12 mouse cellular contexts compared by ENCODE assay signal in the genomic region with DNA sequence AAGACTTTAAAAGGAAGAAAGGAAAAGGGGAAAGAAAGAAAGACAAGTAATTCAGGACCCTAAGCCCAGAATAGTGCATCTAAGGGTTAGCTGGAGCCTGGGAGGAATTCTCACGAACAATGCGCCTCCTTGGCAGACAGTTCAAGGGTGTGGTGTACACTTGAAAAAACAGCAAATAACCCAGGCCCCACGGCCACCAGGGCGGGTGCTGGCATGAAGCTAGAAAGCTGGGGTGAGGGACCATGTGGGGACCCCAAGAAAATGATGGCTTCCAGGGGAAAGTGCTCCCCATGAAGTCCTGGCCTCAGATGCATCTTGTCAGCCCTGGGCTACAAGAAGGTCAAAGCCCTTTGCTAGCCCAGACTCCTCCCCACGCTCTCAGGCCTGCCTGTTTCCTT. TPM values are rescaled to one million over a fixed set of nuclear protein-coding genes. Genes with fewer than 3 reads are reported as not detected.
DNase-seq lines count a peak whose midpoint lies in the region; ATAC-seq and TF ChIP-seq lines count a peak whose summit lies in the region.
"Had no signal": no experiment of that assay in that cellular context is flagged by ENCODE, and none has a peak within 500 bp of the region (broad histone marks: within the 10 kb centered on the region; RNA-seq: fewer than 3 reads in every experiment).

No protein-coding gene starts in this region.

- no peaks in the 10 kb centered on the region for H3K36me3 ChIP-seq in lung, embryonic 16.5 days (ENCODE audit: control insufficient read depth, insufficient read depth, low read length)

- no peak overlapping the region for H3K4me2 ChIP-seq in lung, embryonic 16.5 days (ENCODE audit: low read depth, low read length)
- H3K4me2 ChIP-seq: forebrain, embryonic 13.5 days had no signal

- H3K4me3 ChIP-seq in gastrocnemius, adult 2 months = no peak overlapping the region
- H3K4me3 ChIP-seq in lung, embryonic 16.5 days (ENCODE audit: low read length) = no peak overlapping the region
- H3K4me3 ChIP-seq: forebrain, embryonic 13.5 days had no signal

- intact Hi-C loops in gastrocnemius, adult 2 months (cut with DNase I) = no loop called here

- H3K4me1 ChIP-seq in lung, embryonic 16.5 days (replicated peaks; ENCODE audit: control insufficient read depth, insufficient read depth, low read length) = peaks cover 23% of the 10 kb centered on the region

- TF ChIP-seq CTCF in gastrocnemius, adult 2 months (IDR thresholded peaks at IDR 0.05) = no peak

- WGBS in lung, embryonic 16.5 days = 44% methylated on average over 5 of the region's 5 CpGs

- no peak overlapping the region for H3K9ac ChIP-seq in lung, embryonic 16.5 days (ENCODE audit: low read length)
- H3K9ac ChIP-seq: forebrain, embryonic 13.5 days had no signal

- no peaks in the 10 kb centered on the region for H3K9me3 ChIP-seq in lung, embryonic 16.5 days (ENCODE audit: control insufficient read depth, low read length)
- H3K9me3 ChIP-seq: forebrain, embryonic 13.5 days had no signal

- no peaks in the 10 kb centered on the region for H3K27me3 ChIP-seq in lung, embryonic 16.5 days (ENCODE audit: control insufficient read depth, insufficient read depth, low read depth, low read length)
- H3K27me3 ChIP-seq: forebrain, embryonic 13.5 days had no signal

- peak overlapping the region; percentile 81 for H3K27ac ChIP-seq in gastrocnemius, adult 2 months
- no peak overlapping the region for H3K27ac ChIP-seq in lung, embryonic 16.5 days (ENCODE audit: low read length)
- H3K27ac ChIP-seq: forebrain, embryonic 13.5 days had no signal

- DNase-seq in adrenal gland, adult 2 months = peak; percentile 9
- DNase-seq in adrenal gland, postnatal 36 days = no peak
- DNase-seq in kidney, postnatal 10 days = peak; percentile 21
- no peak for DNase-seq in kidney, adult 8-10 months
- DNase-seq in gastrocnemius, adult 2 months = peak; percentile 68
- no peak for DNase-seq in adrenal gland, postnatal 25 days
- no peak for DNase-seq in left cerebral cortex, adult 8-10 months (ENCODE audit: low spot score in 2 of 2)
- DNase-seq: cerebellum, adult 8-10 months; thymus, adult 18-20 months had no signal

- ATAC-seq in lung, embryonic 16.5 days (ENCODE audit: low read depth) = peak; percentile 56; the same call in 1 of the 2 replicates

RNA-seq across cellular contexts. Expression of a gene that starts 58.6 kb away (rescaled TPM):
- total RNA-seq in adrenal gland, adult 2 months (2021) = 10 to 100 TPM in 1 of 2 experiments, 1 to 10 TPM in 1; 9.9 to 16.1 TPM
- polyA plus RNA-seq in adrenal gland, adult 2 months (2012; rRNA removed) = 16.0 and 19.9 TPM in 2 replicates
- total RNA-seq in adrenal gland, postnatal 36 days (2021) = 10 to 100 TPM; 10.3 TPM
- total RNA-seq in gastrocnemius, adult 2 months (2021) = 1 to 10 TPM; 4.7 to 8.0 TPM
- polyA plus RNA-seq in lung, embryonic 16.5 days (2015; fragmentation: Nextera tagmentation; extraction: Ambion mirVana) = 1.7 and 1.9 TPM in 2 replicates
- total RNA-seq in adrenal gland, postnatal 25 days (2021) = 5.5 and 6.4 TPM in 2 replicates
- total RNA-seq in left cerebral cortex, adult 8-10 months (2022) = 10 to 100 TPM in 1 of 4 experiments, 1 to 10 TPM in 3; 7.9 to 10.1 (median 8.8) TPM
- total RNA-seq: megakaryocyte, adult 5-6 weeks had no signal

Comparison
In these comparisons a context has a peak if more than half of its experiments do, and no peak if none do; other contexts are left out.
1. DNase-seq: peak in adrenal gland, adult 2 months (single experiment), kidney, postnatal 10 days (single experiment) and gastrocnemius, adult 2 months (single experiment); none in adrenal gland, postnatal 36 days (0 of 2), kidney, adult 8-10 months (0 of 2), adrenal gland, postnatal 25 days (single experiment) and left cerebral cortex, adult 8-10 months (0 of 2).